Mouse (Mus musculus) gonadal fat pad, adult 2 months (tissue): Measurements from ENCODE around the gene Acin1. TPM values are rescaled to one million over a fixed set of nuclear protein-coding genes. Genes with fewer than 3 reads are reported as not detected.

Experiments used
- DNase-seq: peaks from one replicate; pipeline ENCODE4 v3.0.0-alpha.2; 2012; ENCODE audit warnings: low read depth
- polyA plus RNA-seq: library from polyadenylated mRNA; depleted of rRNA; stranded (reverse); fragments of >200 nt; gene quantifications from 2 replicates; pipeline ENCODE4 v1.2.3, GENCODE M21; 2012

Acin1 gene
- polyA plus RNA-seq, 1 experiment: 94.9 TPM

DNA sequence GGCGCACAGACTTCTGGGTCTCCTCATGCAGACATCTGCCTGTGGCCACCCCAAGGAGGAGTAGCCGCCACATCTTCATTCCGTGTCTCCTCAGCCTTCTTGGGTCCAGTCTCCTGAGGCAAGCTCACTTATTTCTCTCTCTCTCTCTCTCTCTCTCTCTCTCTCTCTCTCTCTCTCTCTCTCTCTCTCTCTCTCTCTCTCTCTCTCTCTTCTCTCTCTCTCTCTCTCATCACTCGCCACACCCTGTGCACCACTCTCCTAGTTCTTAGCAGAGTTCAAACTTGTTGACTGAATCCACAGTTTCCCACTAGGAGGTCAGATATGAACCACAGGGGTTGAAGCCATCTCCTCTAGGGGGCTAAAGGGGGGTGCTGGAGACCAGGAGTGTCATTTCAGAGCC lies 12.0 kb upstream of the Acin1 start, which contains the start of gene Gm29776:
Gene Gm29776 (minus strand): TSS at position 101 of the 400 bp plus-strand sequence.
- DNase-seq: no peak

DNA sequence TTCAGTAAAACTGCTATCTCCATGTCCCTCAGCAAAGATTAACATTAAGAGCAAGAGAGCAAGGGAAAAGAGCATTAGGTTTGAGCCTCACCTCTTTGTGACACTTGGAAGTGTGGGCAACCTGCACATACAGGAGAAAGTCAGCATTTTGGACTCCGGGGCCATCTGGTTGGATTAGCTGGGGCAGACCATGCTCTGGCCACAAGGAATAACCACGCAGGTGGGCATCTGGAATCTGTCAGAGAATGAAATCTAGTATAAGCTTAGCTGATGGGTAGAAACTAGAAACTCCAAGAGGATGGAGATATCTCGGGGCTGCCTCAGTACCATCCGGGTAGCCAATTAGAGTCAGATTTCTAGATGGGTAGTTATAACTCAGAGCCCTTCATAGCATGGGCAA lies 10.0 kb upstream of the Acin1 start:
- DNase-seq: no peak

DNA sequence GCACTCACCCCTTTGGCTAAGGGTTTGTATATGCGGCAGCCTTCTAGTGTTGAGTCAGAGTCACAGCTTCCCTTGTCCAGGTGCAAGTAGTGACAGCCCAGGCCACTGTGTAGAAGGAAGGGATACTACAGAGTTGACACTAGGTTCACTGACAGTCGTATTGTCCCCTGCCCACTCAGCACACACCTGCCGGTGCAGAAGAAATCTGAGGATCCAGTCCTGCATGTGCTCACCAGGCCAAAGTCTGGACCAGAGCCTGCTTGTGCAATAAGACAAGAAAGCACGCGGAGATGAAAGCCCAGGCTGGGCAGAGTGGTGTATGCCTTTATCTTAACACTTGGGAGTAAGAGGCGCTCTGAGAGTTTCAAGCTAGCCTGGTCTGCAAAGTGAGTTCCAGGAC lies 8.3 kb upstream of the Acin1 start:
- DNase-seq: no peak

DNA sequence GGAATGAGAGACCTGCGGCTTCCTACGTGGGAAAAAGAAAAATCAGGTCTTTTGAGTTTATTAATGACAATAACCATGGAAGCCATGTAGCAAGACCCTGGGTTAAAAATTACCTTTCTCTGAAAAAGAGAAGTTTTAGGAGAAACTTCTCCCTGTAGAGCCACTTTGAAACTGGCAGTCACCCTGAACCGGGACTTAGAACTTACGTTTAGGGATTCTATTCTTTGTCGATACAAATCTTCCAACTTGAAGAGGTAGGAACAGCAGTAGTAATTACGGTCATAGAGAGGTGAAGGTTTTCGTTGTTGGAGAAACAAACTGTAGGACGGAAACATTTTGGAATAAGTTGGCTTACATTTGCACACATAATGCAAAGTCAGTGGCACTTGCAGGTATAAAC lies 520 bp upstream of the Acin1 start:
- no peak for DNase-seq

DNA sequence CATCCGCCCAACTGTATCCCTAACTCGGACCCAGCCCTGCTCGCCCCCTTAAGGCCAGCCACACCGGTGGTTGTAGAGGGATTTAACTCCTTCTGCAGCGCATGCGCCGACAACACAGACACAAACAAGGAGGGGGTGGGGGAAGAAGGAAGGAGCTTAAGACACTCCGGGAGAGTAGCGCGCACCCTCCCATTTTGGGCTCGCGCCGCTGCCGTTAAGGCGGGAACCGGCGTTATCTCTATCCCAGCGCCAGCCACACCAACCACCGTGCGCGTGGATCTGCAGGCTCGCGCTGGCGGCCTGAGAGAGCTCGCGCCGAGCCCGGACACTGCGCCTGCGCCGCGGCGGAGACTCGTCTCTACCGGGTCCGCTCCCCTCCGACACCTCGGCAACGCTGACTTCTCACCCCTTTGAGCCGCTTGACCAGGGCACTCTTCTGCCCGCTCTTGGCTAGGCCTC lies 639 bp downstream of the Acin1 start, which contains the start of gene 1700123O20Rik:
Gene 1700123O20Rik (plus strand): TSS at position 154 of the 459 bp plus-strand sequence.
- DNase-seq: no peak

DNA sequence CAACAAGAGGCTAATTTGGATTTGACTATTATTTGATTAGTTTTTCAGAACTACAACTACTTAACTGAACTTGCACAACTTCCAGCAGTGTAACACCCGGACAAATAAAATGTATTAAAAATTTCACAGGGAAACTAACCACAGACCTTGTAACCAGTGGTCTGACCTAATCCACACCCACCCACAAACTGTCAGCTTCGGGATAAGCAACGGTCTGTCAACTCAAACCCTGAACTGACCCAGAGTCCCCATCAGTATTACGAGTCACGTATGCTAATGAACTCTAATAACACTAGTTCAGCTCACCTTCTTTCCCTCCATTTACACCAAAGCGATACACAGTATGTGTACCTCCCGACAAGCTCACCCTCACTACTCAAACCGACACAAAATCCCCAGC lies 1.3 kb downstream of the Acin1 start:
- no peak for DNase-seq

DNA sequence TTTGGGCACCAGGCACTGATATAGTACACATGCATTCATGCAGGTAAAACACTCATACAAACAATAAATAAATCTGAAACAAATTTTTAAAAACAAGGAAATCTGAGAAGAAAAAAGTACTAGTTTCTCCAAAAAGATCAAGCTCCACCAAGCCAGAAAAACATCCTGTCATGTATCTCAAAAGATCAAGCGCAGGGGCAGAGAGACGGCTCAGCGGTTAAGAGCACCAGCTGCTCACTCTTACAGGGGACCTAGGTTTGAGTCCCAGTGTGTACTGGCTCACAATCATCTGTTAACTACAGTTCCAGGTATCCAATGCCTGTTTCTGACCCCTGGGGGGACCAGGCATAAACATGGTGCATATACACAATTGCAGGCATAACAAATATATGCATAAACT lies 4.3 kb downstream of the Acin1 start:
- no peak for DNase-seq

DNA sequence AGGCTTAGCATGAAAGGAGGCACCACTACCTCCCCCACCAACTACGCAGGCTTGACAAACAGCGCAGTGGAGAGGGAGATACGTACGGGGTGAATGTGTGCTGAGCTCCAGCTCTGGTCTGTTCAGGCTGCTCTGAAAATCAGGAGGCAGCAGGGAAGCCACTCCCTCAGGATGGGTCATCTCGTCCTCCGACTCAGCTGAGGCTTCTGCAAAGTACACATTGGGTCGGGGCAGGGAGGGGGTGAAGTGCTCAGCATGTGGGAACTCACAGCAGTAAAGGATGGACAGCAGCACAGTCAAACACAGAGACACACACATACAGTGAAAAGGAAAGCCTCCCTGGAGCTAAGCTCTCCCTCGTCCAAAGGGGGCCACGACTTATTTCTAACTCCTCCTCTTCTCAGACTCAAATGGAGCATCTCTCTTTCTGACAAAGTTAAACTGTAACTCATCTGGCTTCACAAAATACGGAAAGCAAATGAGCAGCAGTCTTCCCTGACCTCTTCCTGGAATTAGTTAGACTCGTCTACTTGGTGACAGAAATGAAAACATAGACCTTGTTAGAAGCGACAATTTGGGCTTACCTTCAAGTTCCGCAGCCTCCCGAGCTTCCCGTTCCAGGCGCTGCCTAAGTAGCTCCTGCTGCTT lies 8.0 kb downstream of the Acin1 start:
- no peak for DNase-seq

DNA sequence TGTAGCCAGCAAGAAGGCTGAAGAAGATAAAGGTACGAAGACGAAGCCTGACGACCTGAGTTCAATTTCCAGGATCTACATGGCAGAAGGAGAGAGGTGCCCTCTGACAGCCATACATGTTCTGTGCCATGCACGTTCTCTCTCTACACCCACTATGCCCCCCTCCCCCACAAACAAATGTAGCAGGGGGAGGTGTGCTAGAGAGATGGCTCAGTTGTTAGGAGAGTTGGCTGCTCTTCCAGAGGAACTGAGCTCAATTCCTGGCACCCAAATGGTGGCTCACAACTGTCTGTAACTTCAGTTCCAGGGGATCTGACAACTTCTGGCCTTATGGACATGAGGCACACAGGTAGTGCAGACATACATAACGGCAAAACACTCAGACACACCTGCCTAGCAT lies 10.4 kb downstream of the Acin1 start:
- no peak for DNase-seq

DNA sequence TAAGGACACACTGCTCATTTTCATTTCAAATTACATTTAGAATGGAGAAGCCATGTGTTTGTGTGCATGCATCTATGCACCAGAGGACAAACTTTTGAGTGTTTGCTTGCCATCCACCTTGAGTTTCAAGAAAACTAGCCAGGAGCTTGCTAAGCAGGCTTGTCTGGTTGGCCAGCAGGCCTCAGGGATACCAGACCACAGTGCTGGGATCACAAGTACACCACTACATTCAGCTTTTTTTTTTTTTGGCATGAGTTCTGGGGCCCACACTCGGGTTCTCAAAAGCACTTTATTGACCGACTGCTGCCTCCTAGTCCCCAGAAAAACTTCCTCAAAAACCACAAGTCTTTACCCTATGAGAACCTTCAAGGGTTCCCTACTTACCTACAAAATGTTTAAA lies 12.4 kb downstream of the Acin1 start:
- DNase-seq: no peak

DNA sequence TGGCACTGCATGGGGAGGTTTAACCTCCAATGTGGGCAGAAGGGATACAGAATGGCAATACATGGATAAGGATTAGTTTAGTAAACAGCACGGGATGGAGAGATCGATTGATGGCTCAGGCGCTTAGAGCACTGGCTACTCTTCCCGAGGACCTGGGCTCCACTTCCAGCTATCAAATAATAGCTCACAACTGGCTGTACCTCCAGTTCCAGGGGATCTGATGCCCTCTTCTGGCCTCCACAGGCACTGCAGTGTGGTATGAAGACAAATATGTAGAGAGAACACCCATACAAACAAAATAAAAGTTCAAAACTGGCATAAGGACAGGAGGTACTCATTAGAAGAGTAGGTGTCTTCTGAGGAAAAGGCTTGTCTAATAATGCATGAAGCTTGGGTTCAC lies 17.4 kb downstream of the Acin1 start:
- DNase-seq: no peak

DNA sequence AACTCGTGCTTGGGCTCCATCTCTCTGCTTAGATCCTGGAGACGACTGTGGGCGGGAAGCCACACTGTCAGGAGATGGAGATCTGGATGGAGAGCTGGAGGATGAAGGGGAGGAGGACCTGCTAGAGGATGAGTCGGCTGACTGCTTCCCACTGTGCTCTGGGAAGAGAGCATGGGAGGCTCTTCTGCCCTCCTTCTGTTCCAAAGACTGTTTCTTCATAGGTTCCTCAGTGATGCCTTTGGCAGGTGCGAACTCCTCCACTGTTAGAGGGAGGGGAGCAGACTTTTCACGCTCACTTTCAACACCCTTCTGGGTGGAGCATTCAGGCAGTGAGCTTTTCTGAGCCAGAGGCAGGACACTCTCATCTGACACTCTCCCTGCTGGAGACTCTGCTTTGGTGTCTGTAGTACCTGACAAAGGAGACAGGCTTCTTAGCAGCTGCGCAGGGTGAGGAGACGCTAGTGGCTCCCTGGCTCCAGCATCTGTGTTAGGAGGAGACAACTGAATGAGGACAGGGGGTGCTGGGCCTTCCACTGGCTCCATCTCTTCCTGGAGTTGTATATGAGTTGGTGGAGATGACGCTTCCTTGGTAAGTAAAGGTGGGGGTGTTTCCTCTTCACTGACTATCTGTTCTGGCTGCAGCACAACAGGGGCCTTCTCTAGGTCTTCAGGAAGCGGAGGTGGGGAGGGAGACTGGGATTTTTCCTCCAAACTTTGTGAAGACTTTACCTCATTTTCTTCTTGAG lies 22.1 kb downstream of the Acin1 start:
- DNase-seq: no peak

DNA sequence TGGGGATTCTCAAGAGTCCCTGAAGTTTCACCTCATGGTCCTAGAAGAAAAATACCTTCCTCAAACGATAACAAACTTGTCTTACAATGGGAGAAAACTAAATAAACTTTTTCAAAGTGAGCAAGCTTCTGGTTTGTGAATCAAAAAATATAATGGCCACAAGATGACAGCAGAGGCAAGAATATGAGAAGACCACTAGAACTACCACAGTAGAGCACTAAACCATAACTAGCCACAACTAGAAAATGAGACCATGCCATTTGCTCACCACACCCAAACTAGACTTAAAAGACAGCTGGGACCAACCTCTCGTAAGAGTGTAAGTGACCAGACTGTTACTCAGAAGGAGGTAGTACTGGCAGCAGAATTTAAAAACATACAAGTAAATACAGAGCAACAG lies 26.7 kb downstream of the Acin1 start:
- no peak for DNase-seq

DNA sequence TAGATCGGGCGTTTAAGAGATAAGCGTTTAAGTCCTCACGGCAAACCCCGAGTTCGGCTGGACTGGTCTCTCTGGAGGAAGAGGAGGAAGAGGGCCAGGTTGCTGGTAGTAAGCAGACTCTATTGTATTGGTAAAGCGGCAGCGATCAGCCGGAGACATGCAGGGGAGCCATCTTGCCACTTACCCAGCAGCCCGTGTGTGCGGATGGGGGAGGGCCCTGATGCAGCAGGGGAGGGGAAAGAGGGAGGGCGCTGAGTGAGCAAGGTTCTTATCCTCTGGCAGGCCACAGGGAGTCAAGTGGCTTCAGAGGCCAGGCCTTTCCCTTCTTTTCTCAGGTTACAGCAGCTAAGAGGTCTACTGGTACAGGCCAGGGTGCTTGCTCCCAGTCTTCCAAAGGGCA lies 33.2 kb downstream of the Acin1 start:
- no peak for DNase-seq

DNA sequence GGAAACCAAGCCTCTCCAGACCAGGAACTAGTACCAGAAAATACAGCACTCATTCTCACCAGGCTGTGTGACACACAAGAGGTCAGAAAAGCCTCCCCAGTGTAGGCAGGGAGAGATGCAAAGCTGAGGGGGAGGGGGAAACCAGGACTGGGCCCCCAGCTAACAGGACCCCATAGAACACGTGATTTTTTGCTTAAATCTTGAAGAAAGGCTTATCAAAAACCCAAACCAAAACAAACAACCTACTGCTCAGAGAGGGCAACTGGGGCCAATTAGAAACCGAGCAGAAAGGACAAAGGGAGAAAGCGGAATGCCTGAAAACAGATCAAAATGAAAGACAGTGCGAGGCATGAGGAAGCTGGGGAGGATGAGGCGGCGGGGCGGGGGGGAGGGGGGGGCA lies 33.9 kb downstream of the Acin1 start:
- DNase-seq: no peak

DNA sequence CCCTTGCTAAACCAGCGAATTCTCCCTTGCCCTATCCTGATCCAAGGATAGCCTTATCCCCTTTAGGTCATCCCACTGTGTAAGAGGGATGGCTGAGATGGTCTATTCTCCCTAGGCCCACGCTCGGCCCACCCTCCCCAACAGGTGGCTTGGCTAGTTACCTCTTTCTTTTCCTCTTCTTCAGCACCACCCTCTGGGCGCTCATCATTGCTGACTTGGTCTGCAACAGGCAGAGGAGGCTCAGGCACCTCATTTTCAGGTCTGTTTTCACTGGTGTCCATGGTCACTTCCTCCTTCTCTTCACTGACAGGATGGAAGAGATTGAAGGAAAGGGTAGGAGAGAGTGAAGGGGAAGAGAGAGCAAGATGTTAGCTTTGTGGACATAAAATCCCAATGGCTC lies 35.2 kb downstream of the Acin1 start:
- no peak for DNase-seq

DNA sequence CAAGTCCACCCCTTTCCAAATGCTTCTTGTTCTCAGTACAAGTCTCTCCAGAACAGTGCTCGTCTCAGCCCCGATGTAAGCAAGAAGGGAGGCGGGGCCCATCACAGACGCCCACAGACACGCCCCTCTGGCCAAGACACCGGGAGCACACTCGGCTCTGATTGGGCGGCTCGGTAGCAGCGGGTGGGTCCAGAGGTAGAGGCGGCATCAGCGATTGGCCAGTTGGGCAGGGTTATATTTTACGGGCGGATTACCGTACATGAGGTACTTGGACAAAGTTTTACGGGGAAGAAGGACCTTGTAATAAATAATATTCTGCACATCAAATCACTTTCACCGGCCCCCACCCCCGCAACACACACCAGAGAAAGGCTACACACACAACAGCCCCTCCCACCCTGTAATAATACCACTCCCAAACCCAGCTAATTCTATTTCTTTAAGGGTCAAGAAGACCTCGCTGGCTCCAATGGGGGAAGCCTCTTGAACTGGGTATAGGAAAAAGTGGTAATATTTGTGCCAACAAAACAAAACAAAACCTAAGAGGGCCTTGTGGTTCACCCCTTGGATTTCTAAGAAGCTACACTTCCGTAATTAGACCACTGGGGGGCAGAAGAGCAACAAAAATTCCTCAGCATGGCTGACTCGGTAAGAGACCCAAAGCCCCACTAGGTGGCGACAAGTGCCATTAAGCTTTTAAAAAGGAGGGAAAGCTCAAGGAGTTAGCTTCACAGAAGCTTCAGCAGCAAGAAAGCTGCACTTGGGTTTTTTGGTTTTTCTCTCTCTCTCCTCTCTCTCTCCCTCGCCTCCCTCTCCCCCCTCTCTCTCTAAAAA lies 35.9 kb downstream of the Acin1 start:
- no peak for DNase-seq

DNA sequence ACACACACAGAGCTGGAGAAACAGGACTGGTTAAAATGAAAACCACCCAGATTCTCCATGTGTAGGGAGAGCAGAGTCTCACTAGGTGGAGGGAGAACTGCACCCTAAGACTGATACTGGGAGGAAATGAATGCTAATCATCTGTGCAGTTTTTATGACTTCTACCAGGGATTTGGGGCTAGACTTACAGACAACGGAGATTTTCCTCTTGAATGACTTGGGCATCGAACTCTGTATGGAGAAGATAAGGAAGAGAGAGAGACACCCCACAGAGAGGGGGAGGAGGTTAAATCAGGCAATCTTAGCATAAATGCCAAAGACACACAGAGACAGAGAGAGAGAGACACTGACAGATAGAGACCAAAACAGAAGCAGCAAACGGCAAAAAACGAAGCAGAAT lies 38.8 kb downstream of the Acin1 start:
- DNase-seq: no peak

DNA sequence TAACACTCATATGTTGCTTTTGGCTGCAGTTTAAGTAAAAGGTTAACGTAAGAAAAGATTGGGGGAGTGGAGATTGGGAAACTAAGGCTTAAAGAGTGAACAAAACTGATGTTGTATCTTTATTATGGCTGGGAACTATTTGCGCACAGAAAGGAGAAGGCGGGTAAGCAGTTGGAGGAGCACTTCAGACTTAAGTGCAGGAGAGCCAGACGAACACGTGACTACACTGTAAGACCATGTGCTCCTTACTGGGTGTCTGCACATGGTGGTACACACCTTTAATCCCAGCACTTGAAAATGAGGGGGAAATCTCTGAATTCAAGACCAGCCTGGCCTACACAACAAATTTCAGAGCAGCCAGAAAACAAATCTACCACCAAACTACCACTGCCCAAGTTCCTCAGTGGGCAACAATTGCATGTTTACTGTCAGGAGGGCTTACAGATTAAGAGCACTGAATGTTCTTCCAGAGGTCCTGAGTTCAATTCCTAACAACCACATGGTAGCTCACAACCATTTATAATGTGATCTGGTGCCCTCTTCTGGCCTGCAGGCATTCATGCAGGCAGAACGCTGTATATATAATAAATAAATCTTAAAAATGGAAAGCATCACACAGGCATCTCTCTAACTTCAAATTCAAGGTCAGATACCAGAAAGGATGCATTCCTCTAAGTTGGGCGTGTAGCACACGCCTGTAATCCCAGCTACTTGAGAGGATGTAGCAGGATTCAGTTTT lies 39.7 kb downstream of the Acin1 start:
- DNase-seq: no peak

DNA sequence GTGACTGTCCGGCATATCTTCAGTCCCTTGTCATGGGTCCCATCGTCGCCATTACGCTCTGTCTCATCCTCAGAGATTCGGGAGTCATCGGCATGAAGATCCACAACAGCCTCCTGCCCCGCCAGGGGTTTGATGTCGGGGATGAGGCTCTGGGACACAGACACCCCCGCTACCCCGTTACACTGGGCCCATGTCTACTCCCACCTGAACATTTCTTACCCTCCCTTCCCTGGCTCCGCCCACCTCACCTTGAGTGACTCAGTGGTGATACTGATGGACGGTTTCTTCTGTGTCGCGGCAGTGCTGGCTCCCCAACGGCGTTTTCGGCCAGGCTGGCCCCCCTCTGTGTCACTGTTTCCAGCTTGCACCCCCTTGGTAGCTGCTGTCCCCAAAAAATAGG lies 40.3 kb downstream of the Acin1 start:
- DNase-seq: no peak

DNA sequence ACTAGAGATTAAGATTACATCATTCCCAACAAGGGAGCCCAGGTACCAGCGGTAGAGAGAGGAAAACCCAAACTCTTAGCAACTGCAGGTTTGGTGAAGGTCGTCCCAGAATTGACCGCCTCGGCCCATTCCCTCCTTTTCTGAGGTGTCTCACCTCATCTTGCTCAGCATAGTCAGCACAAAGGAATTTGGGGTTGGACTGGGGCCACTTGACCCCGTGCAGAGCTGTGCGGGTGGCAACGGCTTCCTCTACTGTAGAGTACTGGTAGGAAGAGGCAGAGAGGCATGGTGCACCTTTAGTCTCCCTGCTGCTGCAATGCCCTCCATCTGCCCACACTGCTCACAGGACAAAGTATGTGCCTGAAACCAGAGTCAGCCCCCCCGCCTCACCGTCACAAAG lies 42.4 kb downstream of the Acin1 start:
- DNase-seq: no peak

DNA sequence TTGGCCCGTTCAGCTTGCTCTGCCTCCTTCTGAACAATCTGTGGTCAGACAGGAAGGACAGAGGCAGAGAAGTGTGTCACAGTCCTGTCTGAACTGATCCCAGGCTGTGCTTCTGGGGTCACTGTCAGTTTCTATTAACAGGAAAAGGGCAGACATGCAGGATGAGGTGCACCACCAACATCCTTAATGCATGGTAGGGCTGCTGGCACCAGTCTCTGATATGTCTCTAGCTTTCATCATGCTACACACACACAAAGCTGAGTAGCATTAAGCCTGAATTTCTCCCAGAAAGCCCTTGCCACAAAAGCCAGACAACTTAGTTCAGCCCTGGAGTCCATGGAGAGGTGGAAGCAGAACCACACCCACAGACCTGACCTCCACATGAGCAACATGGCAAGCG lies 43.7 kb downstream of the Acin1 start:
- no peak for DNase-seq
